Mouse (Mus musculus) ES-E14 (cell line): ENCODE measurements around the gene Sphk2.
A peak's percentile ranks its signal among the peaks of the same experiment; 100 is the strongest.

ENCODE experiments used
- MAFK ChIP-seq: IDR thresholded peaks from 2 replicates; pipeline ENCODE4 v1.6.1; 2014; ENCODE audit warnings: mild to moderate bottlenecking, low read depth, low read length, inconsistent platforms; ENCODE audit not compliant: insufficient read depth
- ZC3H11A ChIP-seq: IDR thresholded peaks from 2 replicates; pipeline ENCODE4 v1.6.1; 2012; ENCODE audit warnings: low read depth, mild to moderate bottlenecking, inconsistent platforms, low read length, borderline replicate concordance
- ZNF384 ChIP-seq: IDR thresholded peaks from 2 replicates; pipeline ENCODE4 v1.6.1; 2012; ENCODE audit warnings: low read depth, low read length, inconsistent platforms

GRCm38 (mm10) chr7:45717918-45718297, at the start of gene Sphk2:
- no peak for TF ChIP-seq MAFK
- no peak for TF ChIP-seq ZNF384
- 0 out of 2 replicates have a peak, but pooled peaks have one; percentile 16 for TF ChIP-seq ZC3H11A
